Mouse (Mus musculus) limb, embryonic 10.5 days (tissue): ENCODE results near the gene Rps21. TPM values are rescaled to one million over a fixed set of nuclear protein-coding genes. Genes with fewer than 3 reads are reported as not detected.

Experiments used
- microRNA-seq: library from miRNA; unstranded; fragments of <30 nt; microRNA quantifications from one replicate; pipeline ENCODE4, GENCODE M21; 2017
- polyA plus RNA-seq: library from polyadenylated mRNA; unstranded; fragments of >200 nt; fragmentation: Nextera tagmentation; extraction: Ambion mirVana; gene quantifications from 2 replicates; pipeline ENCODE4 v1.2.1, GENCODE M21; 2016

The Rps21 gene
- polyA plus RNA-seq, 1 experiment from 2014 or later = 530 TPM

Small RNAs within 50 kb of the gene (microRNA-seq; reads per million reads assigned to microRNA genes)
- gene Mir3091 = 1.2 reads per million

Other genes starting within 250 kb of the Rps21 start
- gene Lsm14b, start 232.4 kb upstream of the Rps21 start, polyA plus RNA-seq = 8.1 and 9.1 TPM in 2 replicates
- 868 and 947 TPM in 2 replicates for gene Psma7, start 214.9 kb upstream of the Rps21 start, polyA plus RNA-seq
- 5.8 and 7.4 TPM in 2 replicates for gene Ss18l1, start 214.9 kb upstream of the Rps21 start, polyA plus RNA-seq
- gene Mtg2, start 186.8 kb upstream of the Rps21 start, polyA plus RNA-seq = 32.1 and 33.1 TPM in 2 replicates
- not detected in 2 replicates for gene Hrh3, start 152.9 kb upstream of the Rps21 start, polyA plus RNA-seq
- gene Osbpl2, start 138.1 kb upstream of the Rps21 start, polyA plus RNA-seq = 18.5 and 25.6 TPM in 2 replicates
- 264 and 295 TPM in 2 replicates for gene Adrm1, start 85.9 kb upstream of the Rps21 start, polyA plus RNA-seq
- gene Lama5, start 31.5 kb upstream of the Rps21 start, polyA plus RNA-seq = 18.1 and 18.2 TPM in 2 replicates
- 14.6 and 16.4 TPM in 2 replicates for gene Cables2, start 16.1 kb downstream of the Rps21 start, polyA plus RNA-seq
- 0.50 and 0.78 TPM in 2 replicates for gene Rbbp8nl, start 32.5 kb downstream of the Rps21 start, polyA plus RNA-seq
- gene Gata5, start 77.3 kb downstream of the Rps21 start, polyA plus RNA-seq = 0.83 and 2.8 TPM in 2 replicates
- gene Slco4a1, start 198.9 kb downstream of the Rps21 start, polyA plus RNA-seq = 0.41 and 1.8 TPM in 2 replicates
- 0.11 and 0.28 TPM in 2 replicates for gene Ntsr1, start 242.6 kb downstream of the Rps21 start, polyA plus RNA-seq